Mouse (Mus musculus) forebrain, embryonic 11.5 days (tissue): ENCODE data around the gene Aldoart2. TPM values are rescaled to one million over a fixed set of nuclear protein-coding genes. Genes with fewer than 3 reads are reported as not detected.
"Not testable (repeated sequence)": the region's sequence is repeated elsewhere in the genome, so short reads cannot be mapped to it uniquely, and the experiment has no call there.

Source experiments
- ATAC-seq: fragments of 200-750 bp; cut with Nextera tagmentation; replicated peaks from 2 replicates; pipeline ENCODE4 v1.8.0; 2017; ENCODE audit warnings: moderate TSS enrichment; ENCODE audit not compliant: low FRiP score
- DNase-seq: peaks from one replicate; pipeline ENCODE4 v3.0.0-alpha.2; 2017; ENCODE audit warnings: low spot score
- H3K27ac ChIP-seq: fragments of 300-500 bp; sonication (generic); 2 replicates; pipeline ENCODE4 v1.5.1; 2014; ENCODE audit warnings: low read depth, low read length
- H3K27me3 ChIP-seq: fragments of 300-500 bp; sonication (generic); 2 replicates; pipeline ENCODE4 v1.6.1; 2014; ENCODE audit warnings: mild to moderate bottlenecking, low read length, mixed read lengths; ENCODE audit not compliant: control insufficient read depth, insufficient read depth
- H3K36me3 ChIP-seq: fragments of 300-500 bp; sonication (generic); 2 replicates; pipeline ENCODE4 v1.6.1; 2014; ENCODE audit warnings: mild to moderate bottlenecking, low read length, moderate library complexity, mixed read lengths; ENCODE audit not compliant: control insufficient read depth, insufficient read depth
- H3K4me1 ChIP-seq: fragments of 300-500 bp; sonication (generic); replicated peaks from 2 replicates; pipeline ENCODE4 v1.6.1; 2014; ENCODE audit warnings: low read length, mixed read lengths; ENCODE audit not compliant: control insufficient read depth, insufficient read depth
- H3K4me2 ChIP-seq: fragments of 300-500 bp; sonication (generic); 2 replicates; pipeline ENCODE4 v1.6.1; 2014; ENCODE audit warnings: low read depth, mild to moderate bottlenecking, low read length, moderate library complexity, mixed read lengths; ENCODE audit not compliant: severe bottlenecking
- H3K4me3 ChIP-seq: fragments of 300-500 bp; sonication (generic); 2 replicates; pipeline ENCODE4 v1.5.1; 2014; ENCODE audit warnings: low read depth, low read length
- H3K9ac ChIP-seq: fragments of 300-500 bp; sonication (generic); 2 replicates; pipeline ENCODE4 v1.6.1; 2014; ENCODE audit warnings: low read length
- H3K9me3 ChIP-seq: fragments of 300-500 bp; sonication (generic); 2 replicates; pipeline ENCODE4 v1.6.1; 2016; ENCODE audit warnings: low read length, mixed read lengths; ENCODE audit not compliant: control insufficient read depth
- WGBS: fragments of 180-500 bp; shearing (Covaris S2); extraction: QIAGEN DNeasy Blood & Tissue Kit; methylation state at CpG from one replicate; pipeline ENCODE4 v1.1.7; 2014; 5-methylcytosine and 5-hydroxymethylcytosine counted together
- polyA plus RNA-seq: library from polyadenylated mRNA; unstranded; fragments of >200 nt; fragmentation: Nextera tagmentation; extraction: Ambion mirVana; gene quantifications from 2 replicates; pipeline ENCODE4 v1.2.1, GENCODE M21; 2014

The Aldoart2 gene
- polyA plus RNA-seq: not detected in 2 replicates

- H3K27me3 ChIP-seq: no peaks in the 10 kb centered on the region
- no peak for ATAC-seq
- peaks cover 2% of the 10 kb centered on the region; the same call in 1 of the 2 replicates for H3K4me1 ChIP-seq
- no peak for DNase-seq
- no peaks in the 10 kb centered on the region for H3K36me3 ChIP-seq
- no peak within 1 kb of the TSS for H3K4me3 ChIP-seq
- H3K9me3 ChIP-seq: no peaks in the 10 kb centered on the region
- 96% methylated on average over 19 of the region's 19 CpGs for WGBS
- no peak within 1 kb of the TSS for H3K9ac ChIP-seq
- H3K4me2 ChIP-seq: no peak within 1 kb of the TSS
- H3K27ac ChIP-seq: no peak within 1 kb of the TSS
Observed at GRCm38 (mm10) chr12:55565206-55565605, at the start of gene Aldoart2. TSS of gene Aldoart2 (plus strand) at chr12:55565239.

- H3K27me3 ChIP-seq: no peaks in the 10 kb centered on the region
- H3K4me2 ChIP-seq: no peak overlapping the region
- no peak overlapping the region for H3K4me3 ChIP-seq
- H3K36me3 ChIP-seq: no peaks in the 10 kb centered on the region
- 45% methylated on average over 15 of the region's 15 CpGs for WGBS
- no peak overlapping the region for H3K9ac ChIP-seq
- no peak overlapping the region for H3K27ac ChIP-seq
- ATAC-seq (peak; percentile 69), DNase-seq (peak; percentile 84)
- no peaks in the 10 kb centered on the region for H3K9me3 ChIP-seq
- H3K4me1 ChIP-seq: no peaks in the 10 kb centered on the region
Observed at GRCm38 (mm10) chr12:55518061-55518738, 46.8 kb upstream of the Aldoart2 start.

GRCm38 (mm10) chr12:55526983-55527752, 37.9 kb upstream of the Aldoart2 start:
- no peak overlapping the region for H3K9ac ChIP-seq
- no peak overlapping the region for H3K4me2 ChIP-seq
- WGBS: 68% methylated on average over 15 of the region's 15 CpGs
- no peaks in the 10 kb centered on the region for H3K4me1 ChIP-seq
- no peak overlapping the region for H3K27ac ChIP-seq
- ATAC-seq (no peak), DNase-seq (no peak)
- H3K4me3 ChIP-seq: no peak overlapping the region
- H3K27me3 ChIP-seq: no peaks in the 10 kb centered on the region
- no peaks in the 10 kb centered on the region for H3K9me3 ChIP-seq
- H3K36me3 ChIP-seq: no peaks in the 10 kb centered on the region

- peak; percentile 77 for ATAC-seq
- Histone ChIP-seq H3K4me1 (no peaks in the 10 kb centered on the region), H3K36me3 (no peaks in the 10 kb centered on the region), H3K27ac (no peak overlapping the region), H3K9ac (no peak overlapping the region), H3K9me3 (no peaks in the 10 kb centered on the region), H3K27me3 (0 out of 2 replicates have a peak, but pooled peaks cover 3% of the 10 kb centered on the region), H3K4me2 (no peak overlapping the region; the same call in 1 of the 2 replicates), H3K4me3 (no peak overlapping the region)
- peak; percentile 84 for DNase-seq
- 3% methylated on average over 14 of the region's 14 CpGs for WGBS
Observed at GRCm38 (mm10) chr12:55536537-55537135, 28.4 kb upstream of the Aldoart2 start.

- H3K4me3 ChIP-seq: no peak overlapping the region
- H3K9me3 ChIP-seq: no peaks in the 10 kb centered on the region
- H3K4me1 ChIP-seq: no peaks in the 10 kb centered on the region
- DNase-seq (no peak), ATAC-seq (no peak)
- WGBS: 36% methylated on average over 7 of the region's 7 CpGs
- H3K4me2 ChIP-seq: no peak overlapping the region
- 0 out of 2 replicates have a peak, but pooled peaks cover 3% of the 10 kb centered on the region for H3K27me3 ChIP-seq
- no peaks in the 10 kb centered on the region for H3K36me3 ChIP-seq
- H3K9ac ChIP-seq: no peak overlapping the region
- no peak overlapping the region for H3K27ac ChIP-seq
Observed at GRCm38 (mm10) chr12:55537742-55538141, 27.3 kb upstream of the Aldoart2 start.

GRCm38 (mm10) chr12:55538328-55538971, 26.6 kb upstream of the Aldoart2 start:
- no peak for DNase-seq
- Histone ChIP-seq H3K4me3 (no peak overlapping the region), H3K36me3 (no peaks in the 10 kb centered on the region), H3K9ac (no peak overlapping the region), H3K9me3 (no peaks in the 10 kb centered on the region), H3K27me3 (0 out of 2 replicates have a peak, but pooled peaks cover 3% of the 10 kb centered on the region), H3K4me2 (no peak overlapping the region), H3K4me1 (no peaks in the 10 kb centered on the region), H3K27ac (no peak overlapping the region)
- 89% methylated on average over 1 of the region's 1 CpGs for WGBS
- peak; percentile 49; the same call in 1 of the 2 replicates for ATAC-seq

GRCm38 (mm10) chr12:55539157-55539556, 25.9 kb upstream of the Aldoart2 start:
- Histone ChIP-seq H3K27ac (no peak overlapping the region), H3K27me3 (0 out of 2 replicates have a peak, but pooled peaks cover 3% of the 10 kb centered on the region), H3K4me1 (no peaks in the 10 kb centered on the region), H3K9ac (no peak overlapping the region), H3K36me3 (no peaks in the 10 kb centered on the region), H3K9me3 (no peaks in the 10 kb centered on the region), H3K4me3 (no peak overlapping the region), H3K4me2 (no peak overlapping the region)
- DNase-seq: no peak
- no peak for ATAC-seq
- WGBS: 42% methylated on average over 8 of the region's 8 CpGs

GRCm38 (mm10) chr12:55554901-55555300, 10.1 kb upstream of the Aldoart2 start:
- WGBS: 90% methylated on average over 6 of the region's 6 CpGs
- ATAC-seq, DNase-seq, H3K9ac ChIP-seq, H3K4me1 ChIP-seq, H3K27me3 ChIP-seq, H3K27ac ChIP-seq, H3K4me2 ChIP-seq, H3K9me3 ChIP-seq, H3K36me3 ChIP-seq, H3K4me3 ChIP-seq: not testable (repeated sequence)
